Mouse (Mus musculus): ENCODE data around the gene Wwc1. TPM values are rescaled to one million over a fixed set of nuclear protein-coding genes. Genes with fewer than 3 reads are reported as not detected.

Gene Wwc1
- polyA plus RNA-seq, 1 experiment from 2014 or later: 0.86 TPM

GRCm38 (mm10) chr11:35870961-35871360 is 109.4 kb downstream of the Wwc1 start:
- ATAC-seq (ENCODE audit: low read depth) (no peak), DNase-seq (no peak)
- H3K4me1 ChIP-seq (replicated peaks): no peaks in the 10 kb centered on the region
- no peaks in the 10 kb centered on the region for H3K9me3 ChIP-seq (replicated peaks)
- H3K4me2 ChIP-seq: no peak overlapping the region
- no peak overlapping the region for H3K4me3 ChIP-seq (replicated peaks)
- H3K27me3 ChIP-seq: no peaks in the 10 kb centered on the region
- no peak overlapping the region for H3K27ac ChIP-seq
- H3K9ac ChIP-seq: no peak overlapping the region
- H3K36me3 ChIP-seq: no peaks in the 10 kb centered on the region
- WGBS (ENCODE audit: insufficient replicate concordance): 41% methylated on average over 9 of the region's 9 CpGs

- Histone ChIP-seq H3K9ac (no peak overlapping the region), H3K9me3 (replicated peaks) (no peaks in the 10 kb centered on the region), H3K4me1 (replicated peaks) (no peaks in the 10 kb centered on the region), H3K27ac (no peak overlapping the region), H3K4me3 (replicated peaks) (no peak overlapping the region), H3K36me3 (no peaks in the 10 kb centered on the region), H3K27me3 (no peaks in the 10 kb centered on the region), H3K4me2 (no peak overlapping the region)
- WGBS (ENCODE audit: insufficient replicate concordance): 64% methylated on average over 7 of the region's 7 CpGs
- no peak for DNase-seq
- ATAC-seq (ENCODE audit: low read depth): no peak
These were observed 114.2 kb downstream of the Wwc1 start for GRCm38 (mm10) chr11:35866140-35866539.

- ATAC-seq (ENCODE audit: low read depth): no peak
- no peaks in the 10 kb centered on the region for H3K36me3 ChIP-seq
- H3K9me3 ChIP-seq (replicated peaks): no peaks in the 10 kb centered on the region
- DNase-seq: no peak
- H3K4me1 ChIP-seq (replicated peaks): no peaks in the 10 kb centered on the region
- WGBS (ENCODE audit: insufficient replicate concordance): 48% methylated on average over 9 of the region's 9 CpGs
- H3K27ac ChIP-seq: no peak overlapping the region
- no peak overlapping the region for H3K4me3 ChIP-seq (replicated peaks)
- no peak overlapping the region for H3K4me2 ChIP-seq
- H3K27me3 ChIP-seq: no peaks in the 10 kb centered on the region
- no peak overlapping the region for H3K9ac ChIP-seq
These were observed 115.2 kb downstream of the Wwc1 start for GRCm38 (mm10) chr11:35864981-35865604.

- no peaks in the 10 kb centered on the region for H3K9me3 ChIP-seq (replicated peaks)
- H3K9ac ChIP-seq: no peak overlapping the region
- no peak overlapping the region for H3K27ac ChIP-seq
- no peaks in the 10 kb centered on the region for H3K27me3 ChIP-seq
- H3K4me1 ChIP-seq (replicated peaks): no peaks in the 10 kb centered on the region
- no peak overlapping the region for H3K4me2 ChIP-seq
- DNase-seq (no peak), ATAC-seq (ENCODE audit: low read depth) (no peak)
- H3K36me3 ChIP-seq: no peaks in the 10 kb centered on the region
- H3K4me3 ChIP-seq (replicated peaks): no peak overlapping the region
- 58% methylated on average over 5 of the region's 5 CpGs for WGBS (ENCODE audit: insufficient replicate concordance)
These were observed 116.7 kb downstream of the Wwc1 start for GRCm38 (mm10) chr11:35863653-35864052.

- DNase-seq: no peak
- Histone ChIP-seq H3K27me3 (no peaks in the 10 kb centered on the region), H3K27ac (no peak overlapping the region), H3K4me3 (replicated peaks) (no peak overlapping the region), H3K4me1 (replicated peaks) (no peaks in the 10 kb centered on the region), H3K4me2 (no peak overlapping the region), H3K36me3 (0 out of 2 replicates have a peak, but pooled peaks cover 4% of the 10 kb centered on the region), H3K9me3 (replicated peaks) (no peaks in the 10 kb centered on the region), H3K9ac (no peak overlapping the region)
- 65% methylated on average over 12 of the region's 12 CpGs for WGBS (ENCODE audit: insufficient replicate concordance)
- no peak for ATAC-seq (ENCODE audit: low read depth)
These were observed 122.8 kb downstream of the Wwc1 start for GRCm38 (mm10) chr11:35857395-35858067.

- WGBS (ENCODE audit: insufficient replicate concordance): 64% methylated on average over 11 of the region's 11 CpGs
- H3K27ac ChIP-seq: no peak overlapping the region
- no peaks in the 10 kb centered on the region for H3K27me3 ChIP-seq
- ATAC-seq (ENCODE audit: low read depth): no peak
- H3K4me3 ChIP-seq (replicated peaks): no peak overlapping the region
- no peaks in the 10 kb centered on the region for H3K4me1 ChIP-seq (replicated peaks)
- H3K9ac ChIP-seq: no peak overlapping the region
- H3K36me3 ChIP-seq: peaks cover 4% of the 10 kb centered on the region; the same call in 1 of the 2 replicates
- DNase-seq: no peak
- H3K4me2 ChIP-seq: no peak overlapping the region
- H3K9me3 ChIP-seq (replicated peaks): no peaks in the 10 kb centered on the region
These were observed 123.8 kb downstream of the Wwc1 start for GRCm38 (mm10) chr11:35856359-35857040.

- ATAC-seq (ENCODE audit: low read depth) (no peak), DNase-seq (no peak)
- H3K4me1 ChIP-seq (replicated peaks): no peaks in the 10 kb centered on the region
- no peak overlapping the region for H3K4me2 ChIP-seq
- H3K4me3 ChIP-seq (replicated peaks): no peak overlapping the region
- H3K27me3 ChIP-seq: no peaks in the 10 kb centered on the region
- 67% methylated on average over 7 of the region's 9 CpGs for WGBS (ENCODE audit: insufficient replicate concordance)
- no peak overlapping the region for H3K27ac ChIP-seq
- H3K9me3 ChIP-seq (replicated peaks): no peaks in the 10 kb centered on the region
- H3K36me3 ChIP-seq: peaks cover 4% of the 10 kb centered on the region; the same call in 1 of the 2 replicates
- H3K9ac ChIP-seq: no peak overlapping the region
These were observed 124.8 kb downstream of the Wwc1 start for GRCm38 (mm10) chr11:35855567-35855966.

GRCm38 (mm10) chr11:35854941-35855340 is 125.4 kb downstream of the Wwc1 start:
- no peak overlapping the region for H3K27ac ChIP-seq
- H3K9me3 ChIP-seq (replicated peaks): no peaks in the 10 kb centered on the region
- ATAC-seq (ENCODE audit: low read depth) (no peak), DNase-seq (no peak)
- no peaks in the 10 kb centered on the region for H3K4me1 ChIP-seq (replicated peaks)
- H3K36me3 ChIP-seq: peaks cover 4% of the 10 kb centered on the region; the same call in 1 of the 2 replicates
- no peak overlapping the region for H3K4me2 ChIP-seq
- H3K4me3 ChIP-seq (replicated peaks): no peak overlapping the region
- no peak overlapping the region for H3K9ac ChIP-seq
- 74% methylated on average over 5 of the region's 5 CpGs for WGBS (ENCODE audit: insufficient replicate concordance)
- no peaks in the 10 kb centered on the region for H3K27me3 ChIP-seq

GRCm38 (mm10) chr11:35853651-35854050 is 126.7 kb downstream of the Wwc1 start:
- DNase-seq (no peak), ATAC-seq (ENCODE audit: low read depth) (no peak)
- H3K4me3 ChIP-seq (replicated peaks): no peak overlapping the region
- H3K4me1 ChIP-seq (replicated peaks): no peaks in the 10 kb centered on the region
- no peaks in the 10 kb centered on the region for H3K27me3 ChIP-seq
- H3K9ac ChIP-seq: no peak overlapping the region
- no peak overlapping the region for H3K27ac ChIP-seq
- no peak overlapping the region for H3K4me2 ChIP-seq
- no peaks in the 10 kb centered on the region for H3K9me3 ChIP-seq (replicated peaks)
- WGBS (ENCODE audit: insufficient replicate concordance): 62% methylated on average over 4 of the region's 4 CpGs
- H3K36me3 ChIP-seq: peaks cover 4% of the 10 kb centered on the region; the same call in 1 of the 2 replicates

GRCm38 (mm10) chr11:35852731-35853130 is 127.6 kb downstream of the Wwc1 start:
- Histone ChIP-seq H3K27me3 (no peaks in the 10 kb centered on the region), H3K4me3 (replicated peaks) (no peak overlapping the region), H3K36me3 (peaks cover 4% of the 10 kb centered on the region; the same call in 1 of the 2 replicates), H3K9me3 (replicated peaks) (no peaks in the 10 kb centered on the region), H3K4me2 (no peak overlapping the region), H3K9ac (no peak overlapping the region), H3K27ac (no peak overlapping the region), H3K4me1 (replicated peaks) (no peaks in the 10 kb centered on the region)
- DNase-seq: peak; percentile 18
- 37% methylated on average over 4 of the region's 4 CpGs for WGBS (ENCODE audit: insufficient replicate concordance)
- no peak for ATAC-seq (ENCODE audit: low read depth)

GRCm38 (mm10) chr11:35844299-35844698 is 136.0 kb downstream of the Wwc1 start:
- ATAC-seq (ENCODE audit: low read depth) (no peak), DNase-seq (no peak)
- WGBS (ENCODE audit: insufficient replicate concordance): 72% methylated on average over 9 of the region's 9 CpGs

More at GRCm38 (mm10) chr11:35844299-35844698, 136.0 kb downstream of the Wwc1 start:
- Histone ChIP-seq H3K36me3 (no peaks in the 10 kb centered on the region), H3K4me2 (no peak overlapping the region), H3K9me3 (replicated peaks) (no peaks in the 10 kb centered on the region), H3K9ac (no peak overlapping the region), H3K4me1 (replicated peaks) (peaks cover 8% of the 10 kb centered on the region), H3K4me3 (replicated peaks) (no peak overlapping the region), H3K27me3 (no peaks in the 10 kb centered on the region), H3K27ac (no peak overlapping the region)
